Mouse (Mus musculus) embryonic facial prominence, embryonic 14.5 days (tissue): Measurements from ENCODE around the gene Col1a1. TPM values are rescaled to one million over a fixed set of nuclear protein-coding genes. Genes with fewer than 3 reads are reported as not detected.
A peak's percentile ranks its signal among the peaks of the same experiment; 100 is the strongest.

Experiments used
- ATAC-seq: fragments of 200-750 bp; cut with Nextera tagmentation; 2 replicates; pipeline ENCODE4 v1.8.0; 2017; ENCODE audit warnings: low read depth, moderate number of reproducible peaks, moderate TSS enrichment
- DNase-seq: peaks from one replicate; pipeline ENCODE4 v3.0.0-alpha.2; 2015; ENCODE audit warnings: low spot score
- H3K27ac ChIP-seq: fragments of 300-500 bp; sonication (generic); replicated peaks from 2 replicates; pipeline ENCODE4 v1.5.1; 2014; ENCODE audit warnings: low read depth, mild to moderate bottlenecking, low read length, moderate library complexity
- H3K27me3 ChIP-seq: fragments of 300-500 bp; sonication (generic); replicated peaks from 2 replicates; pipeline ENCODE4 v1.6.1; 2014; ENCODE audit warnings: low read length; ENCODE audit not compliant: control insufficient read depth, insufficient read depth
- H3K36me3 ChIP-seq: fragments of 300-500 bp; sonication (generic); 2 replicates; pipeline ENCODE4 v1.6.1; 2014; ENCODE audit warnings: low read length, mixed read lengths; ENCODE audit not compliant: control insufficient read depth, insufficient read depth
- H3K4me1 ChIP-seq: fragments of 300-500 bp; sonication (generic); 2 replicates; pipeline ENCODE4 v1.6.1; 2014; ENCODE audit warnings: antibody characterized with exemption, low read length; ENCODE audit not compliant: control insufficient read depth, insufficient read depth
- H3K4me2 ChIP-seq: fragments of 300-500 bp; sonication (generic); 2 replicates; pipeline ENCODE4 v1.6.1; 2014; ENCODE audit warnings: low read depth, mild to moderate bottlenecking, low read length, moderate library complexity, mixed read lengths
- H3K4me3 ChIP-seq: fragments of 300-500 bp; sonication (generic); 2 replicates; pipeline ENCODE4 v1.5.1; 2014; ENCODE audit warnings: low read depth, mild to moderate bottlenecking, low read length
- H3K9ac ChIP-seq: fragments of 300-500 bp; sonication (generic); 2 replicates; pipeline ENCODE4 v1.6.1; 2014; ENCODE audit warnings: low read depth, mild to moderate bottlenecking, low read length, moderate library complexity, mixed read lengths
- H3K9me3 ChIP-seq: fragments of 300-500 bp; sonication (generic); 2 replicates; pipeline ENCODE4 v1.6.1; 2016; ENCODE audit warnings: low read length; ENCODE audit not compliant: control insufficient read depth
- WGBS: fragments of 180-500 bp; shearing (Covaris S2); extraction: QIAGEN DNeasy Blood & Tissue Kit; methylation state at CpG from one replicate; pipeline ENCODE4 v1.1.7; 2014; 5-methylcytosine and 5-hydroxymethylcytosine counted together
- polyA plus RNA-seq: library from polyadenylated mRNA; unstranded; fragments of >200 nt; fragmentation: Nextera tagmentation; extraction: Ambion mirVana; gene quantifications from 2 replicates; pipeline ENCODE4 v1.2.1, GENCODE M21; 2014

Col1a1 gene
- polyA plus RNA-seq, 1 experiment from 2014 or later = 4,731 TPM

GRCm38 (mm10) chr11:94998041-94998531, 62.1 kb downstream of the Col1a1 start:
- Histone ChIP-seq H3K9me3 (no peaks in the 10 kb centered on the region), H3K27ac (no peak overlapping the region), H3K4me3 (no peak overlapping the region), H3K27me3 (no peaks in the 10 kb centered on the region), H3K36me3 (peaks cover 69% of the 10 kb centered on the region), H3K4me2 (no peak overlapping the region), H3K4me1 (peaks cover 28% of the 10 kb centered on the region), H3K9ac (no peak overlapping the region)
- 83% methylated on average over 14 of the region's 16 CpGs for WGBS
- ATAC-seq = 0 out of 2 replicates have a peak, but pooled peaks have one; percentile 7
- no peak for DNase-seq

DNA sequence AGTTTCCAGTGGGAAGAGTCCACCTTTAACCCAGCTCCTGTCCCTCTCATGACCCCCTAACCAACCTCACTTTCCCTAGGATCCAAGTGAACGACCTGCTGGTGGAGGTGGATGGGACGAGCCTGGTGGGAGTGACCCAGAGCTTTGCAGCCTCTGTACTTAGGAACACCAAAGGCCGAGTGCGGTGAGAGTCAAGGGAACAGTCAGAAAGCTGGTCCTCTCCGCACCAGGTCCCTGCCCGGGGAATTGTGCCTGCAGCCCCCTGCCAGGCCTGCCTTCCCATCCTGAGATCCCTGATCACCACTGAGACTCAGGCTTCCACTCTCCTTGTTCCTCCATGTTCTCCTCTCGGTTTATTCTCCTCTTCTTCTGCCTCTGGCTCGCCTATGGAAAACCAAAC, 64.1 kb downstream of the Col1a1 start:
- Histone ChIP-seq H3K27me3 (no peaks in the 10 kb centered on the region), H3K27ac (0 out of 2 replicates have a peak overlapping the region, but pooled peaks have one; percentile 16), H3K4me1 (peaks cover 7% of the 10 kb centered on the region), H3K9ac (no peak overlapping the region), H3K4me2 (no peak overlapping the region), H3K4me3 (no peak overlapping the region), H3K9me3 (no peaks in the 10 kb centered on the region), H3K36me3 (peaks cover 89% of the 10 kb centered on the region)
- no peak for ATAC-seq
- DNase-seq = no peak
- 76% methylated on average over 8 of the region's 8 CpGs for WGBS

GRCm38 (mm10) chr11:95000548-95000947, 64.5 kb downstream of the Col1a1 start:
- ATAC-seq = no peak
- Histone ChIP-seq H3K9ac (no peak overlapping the region), H3K27me3 (no peaks in the 10 kb centered on the region), H3K4me3 (no peak overlapping the region), H3K27ac (0 out of 2 replicates have a peak overlapping the region, but pooled peaks have one; percentile 16), H3K4me2 (no peak overlapping the region), H3K9me3 (no peaks in the 10 kb centered on the region), H3K4me1 (peaks cover 3% of the 10 kb centered on the region), H3K36me3 (peaks cover 94% of the 10 kb centered on the region)
- 39% methylated on average over 4 of the region's 4 CpGs for WGBS
- no peak for DNase-seq

DNA sequence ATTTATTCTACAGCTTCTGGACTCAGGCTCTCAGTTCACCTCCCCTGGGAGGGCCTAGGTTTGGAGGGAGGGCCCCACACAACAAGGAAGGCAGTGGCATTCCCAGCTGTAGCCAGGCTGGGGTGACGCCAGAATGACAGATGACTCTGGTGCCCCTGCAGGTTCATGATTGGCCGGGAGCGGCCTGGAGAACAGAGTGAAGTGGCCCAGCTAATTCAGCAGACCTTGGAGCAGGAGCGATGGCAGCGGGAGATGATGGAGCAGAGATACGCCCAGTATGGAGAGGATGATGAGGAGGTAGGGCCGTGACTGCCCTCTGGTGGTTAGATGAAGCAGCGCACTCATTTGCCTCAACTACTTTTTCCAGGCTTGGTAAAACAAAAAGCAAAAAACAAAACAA, 65.0 kb downstream of the Col1a1 start:
- Histone ChIP-seq H3K4me2 (no peak overlapping the region), H3K4me1 (peaks cover 2% of the 10 kb centered on the region; the same call in 1 of the 2 replicates), H3K27me3 (no peaks in the 10 kb centered on the region), H3K9ac (no peak overlapping the region), H3K36me3 (peaks cover 97% of the 10 kb centered on the region), H3K27ac (0 out of 2 replicates have a peak overlapping the region, but pooled peaks have one; percentile 16), H3K4me3 (no peak overlapping the region), H3K9me3 (no peaks in the 10 kb centered on the region)
- DNase-seq = peak; percentile 85
- WGBS = 4% methylated on average over 8 of the region's 8 CpGs
- ATAC-seq = peak; percentile 50; the same call in 1 of the 2 replicates

DNA sequence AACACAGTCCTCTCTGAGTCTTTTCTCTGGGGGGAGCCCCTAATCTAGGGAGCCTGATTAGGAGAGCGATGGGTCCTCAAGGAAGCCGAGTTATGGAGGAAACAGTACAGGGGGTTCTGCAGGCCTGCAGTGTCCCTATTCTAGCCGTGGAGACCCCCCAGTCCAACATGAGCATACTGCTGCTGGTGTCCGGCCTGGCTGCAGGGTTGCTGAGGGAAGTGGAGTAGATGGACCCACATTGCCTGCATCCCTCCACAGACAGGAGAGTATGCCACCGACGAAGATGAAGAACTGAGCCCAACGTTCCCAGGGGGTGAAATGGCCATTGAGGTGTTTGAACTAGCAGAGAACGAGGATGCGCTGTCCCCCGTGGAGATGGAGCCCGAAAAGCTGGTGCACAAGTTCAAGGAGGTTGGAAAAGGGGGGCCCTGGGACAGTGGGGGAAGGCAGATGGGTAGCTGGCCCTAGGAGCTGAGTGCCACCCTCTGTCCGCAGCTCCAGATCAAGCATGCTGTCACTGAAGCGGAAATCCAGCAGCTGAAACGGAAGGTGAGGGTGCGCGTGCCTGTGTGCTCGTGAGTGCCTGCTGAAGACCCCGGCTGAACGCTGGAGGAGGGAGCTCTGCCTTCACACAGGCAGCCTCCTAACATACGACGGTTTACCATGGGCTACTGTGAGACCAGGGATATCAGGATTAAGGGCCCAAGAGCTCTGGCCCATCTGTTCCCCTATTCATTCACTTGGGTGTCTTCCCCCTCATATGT, 65.7 kb downstream of the Col1a1 start:
- 88% methylated on average over 21 of the region's 21 CpGs for WGBS
- H3K4me3 ChIP-seq = no peak overlapping the region
- H3K36me3 ChIP-seq = peaks cover 90% of the 10 kb centered on the region

More for the DNA sequence above, 65.7 kb downstream of the Col1a1 start:
- Histone ChIP-seq H3K4me1 (peaks cover 5% of the 10 kb centered on the region; the same call in 1 of the 2 replicates), H3K9me3 (no peaks in the 10 kb centered on the region), H3K9ac (no peak overlapping the region), H3K27ac (no peak overlapping the region), H3K27me3 (no peaks in the 10 kb centered on the region), H3K4me2 (no peak overlapping the region)
- ATAC-seq (no peak), DNase-seq (no peak)

Other genes starting within 250 kb of the Col1a1 start
- gene Gm11541, start 231.7 kb upstream of the Col1a1 start, polyA plus RNA-seq = 0.51 and 0.85 TPM in 2 replicates
- 0.22 and 0.24 TPM in 2 replicates for gene Cdc34b, start 194.4 kb upstream of the Col1a1 start, polyA plus RNA-seq
- gene Tmem92, start 153.5 kb upstream of the Col1a1 start, polyA plus RNA-seq = not detected in 2 replicates
- 0.25 and 0.61 TPM in 2 replicates for gene Hils1, start 31.4 kb downstream of the Col1a1 start, polyA plus RNA-seq
- 18.6 and 19.5 TPM in 2 replicates for gene Sgca, start 40.1 kb downstream of the Col1a1 start, polyA plus RNA-seq
- 16.0 and 16.1 TPM in 2 replicates for gene Ppp1r9b, start 54.8 kb downstream of the Col1a1 start, polyA plus RNA-seq
- 21.9 and 29.0 TPM in 2 replicates for gene Samd14, start 73.7 kb downstream of the Col1a1 start, polyA plus RNA-seq
- gene Pdk2, start 105.1 kb downstream of the Col1a1 start, polyA plus RNA-seq = 37.8 and 41.6 TPM in 2 replicates
- 8.3 and 9.4 TPM in 2 replicates for gene Itga3, start 140.6 kb downstream of the Col1a1 start, polyA plus RNA-seq
- 16.1 and 20.2 TPM in 2 replicates for gene Dlx3, start 183.9 kb downstream of the Col1a1 start, polyA plus RNA-seq
- gene Dlx4, start 210.0 kb downstream of the Col1a1 start, polyA plus RNA-seq = 3.1 and 3.2 TPM in 2 replicates